Mouse (Mus musculus) mouse trophoblast stem cell (cell line): Measurements from ENCODE around the gene Rrp12.
"Not testable (repeated sequence)": the region's sequence is repeated elsewhere in the genome, so short reads cannot be mapped to it uniquely, and the experiment has no call there.

ENCODE experiments used
- in situ Hi-C, 2 experiments: fragments of 300-500 bp; cut with MseI, MboI; formaldehyde crosslinking; loops; 2 replicates in 1 of 2; 3 replicates in 1 of 2; pipeline ENCODE4 v1.15.1; 2025

Rrp12 gene

GRCm38 (mm10) chr19:41850021-41850718 is 45.8 kb downstream of the Rrp12 start:
- in situ Hi-C loops: no loop called here

GRCm38 (mm10) chr19:41847992-41848851 is 47.8 kb downstream of the Rrp12 start, which contains the start of gene Frat2:
Gene Frat2 (minus strand): TSS chr19:41848132.
- in situ Hi-C loops: no loop called here

- in situ Hi-C loops: not testable (repeated sequence)
Measured at GRCm38 (mm10) chr19:41847614-41847991, 48.4 kb downstream of the Rrp12 start.

- in situ Hi-C loops: no loop called here
Measured at GRCm38 (mm10) chr19:41847091-41847581, 48.8 kb downstream of the Rrp12 start.

- in situ Hi-C loops: no loop called here
Measured at GRCm38 (mm10) chr19:41846366-41847090, 49.4 kb downstream of the Rrp12 start.

- in situ Hi-C loops: no loop called here
Measured at GRCm38 (mm10) chr19:41844345-41844744, 51.6 kb downstream of the Rrp12 start.

GRCm38 (mm10) chr19:41842706-41843105 is 53.3 kb downstream of the Rrp12 start:
- in situ Hi-C loops: no loop called here

GRCm38 (mm10) chr19:41842196-41842595 is 53.8 kb downstream of the Rrp12 start:
- in situ Hi-C loops: no loop called here

GRCm38 (mm10) chr19:41841105-41841750 is 54.7 kb downstream of the Rrp12 start:
- in situ Hi-C loops: no loop called here

- in situ Hi-C loops: no loop called here
Measured at GRCm38 (mm10) chr19:41839685-41840084, 56.3 kb downstream of the Rrp12 start.

- in situ Hi-C loops: no loop called here
Measured at GRCm38 (mm10) chr19:41838808-41839207, 57.2 kb downstream of the Rrp12 start.

GRCm38 (mm10) chr19:41837917-41838261 is 58.1 kb downstream of the Rrp12 start:
- in situ Hi-C loops: no loop called here

- in situ Hi-C loops: no loop called here
Measured at GRCm38 (mm10) chr19:41837194-41837916, 58.6 kb downstream of the Rrp12 start.

GRCm38 (mm10) chr19:41836719-41837118 is 59.3 kb downstream of the Rrp12 start:
- in situ Hi-C loops: no loop called here

- in situ Hi-C loops: no loop called here
Measured at GRCm38 (mm10) chr19:41835816-41836215, 60.2 kb downstream of the Rrp12 start.

GRCm38 (mm10) chr19:41835407-41835806 is 60.6 kb downstream of the Rrp12 start:
- in situ Hi-C loops: no loop called here

- in situ Hi-C loops: no loop called here
Measured at GRCm38 (mm10) chr19:41832501-41833201, 63.3 kb downstream of the Rrp12 start.

GRCm38 (mm10) chr19:41831718-41832391 is 64.1 kb downstream of the Rrp12 start:
- in situ Hi-C loops: no loop called here

GRCm38 (mm10) chr19:41831101-41831570 is 64.8 kb downstream of the Rrp12 start:
- in situ Hi-C loops: no loop called here
